Comparison of ENCODE assay signal across 17 mouse cellular contexts in genomic region chr6:18855323-18855722, GRCm38 (mm10). TPM values are rescaled to one million over a fixed set of nuclear protein-coding genes. Genes with fewer than 3 reads are reported as not detected.
A peak's percentile ranks its signal among the peaks of the same experiment; 100 is the strongest.
DNase-seq lines count a peak whose midpoint lies in the region.
"Had no signal": no experiment of that assay in that cellular context is flagged by ENCODE, and none has a peak within 500 bp of the region (broad histone marks: within the 10 kb centered on the region; RNA-seq: fewer than 3 reads in every experiment).

No protein-coding gene starts in this region.

- DNase-seq in layer of hippocampus, adult 9-11 months: peak; percentile 40
- DNase-seq in layer of hippocampus, adult 11-12 months (ENCODE audit: low spot score): no peak
- peak; percentile 54 for DNase-seq in right cerebral cortex, adult 18-20 months
- DNase-seq in right cerebral cortex, postnatal 14 days: no peak
- DNase-seq in left cerebral cortex, postnatal 14 days (ENCODE audit: low spot score in 2 of 2): peak; percentile 24 to 38
- no peak for DNase-seq in adrenal gland, postnatal 4 days (ENCODE audit: low spot score in 2 of 2)
- DNase-seq: adrenal gland, postnatal 25 days; cerebellum, adult 11 months; cerebellum, adult 9-10 months; cerebellum, postnatal 25 days; gastrocnemius, adult 2 months; gastrocnemius, postnatal 25 days had no signal

- intact Hi-C loops in left cerebral cortex, postnatal 14 days (cut with DNase I): no loop called here

RNA-seq across cellular contexts. Expression of gene Lsm8, which starts 6.9 kb away (rescaled TPM):
- total RNA-seq in left cerebral cortex, postnatal 14 days (2021): 10 to 100 TPM; 31.4 to 34.5 TPM
- total RNA-seq in adrenal gland, postnatal 4 days (2021): 10 to 100 TPM; 44.5 to 45.8 TPM

RNA-seq across cellular contexts. Expression of gene Ankrd7, which starts 10.8 kb away (rescaled TPM):
- total RNA-seq in left cerebral cortex, postnatal 14 days (2021): not detected
- total RNA-seq in adrenal gland, postnatal 4 days (2021): not detected
- total RNA-seq: adrenal gland, adult 18-20 months; adrenal gland, postnatal 25 days; CH12.LX; gastrocnemius, adult 2 months; gastrocnemius, postnatal 25 days; granulocyte monocyte progenitor cell, adult 5-6 weeks; heart, adult 8-10 months; heart, postnatal 25 days had no signal

Comparison
In these comparisons a context has a peak if more than half of its experiments do, and no peak if none do; other contexts are left out.
1. DNase-seq: peak in layer of hippocampus, adult 9-11 months (single experiment), right cerebral cortex, adult 18-20 months (single experiment) and left cerebral cortex, postnatal 14 days (2 of 2); none in layer of hippocampus, adult 11-12 months (single experiment), right cerebral cortex, postnatal 14 days (single experiment) and adrenal gland, postnatal 4 days (0 of 2).